Mouse (Mus musculus) hindbrain, embryonic 12.5 days (tissue): ENCODE results near the gene Ccdc82. TPM values are rescaled to one million over a fixed set of nuclear protein-coding genes. Genes with fewer than 3 reads are reported as not detected.

Source experiments
- ATAC-seq: fragments of 200-750 bp; cut with Nextera tagmentation; 2 replicates; pipeline ENCODE4 v1.8.0; 2017; ENCODE audit warnings: moderate TSS enrichment; ENCODE audit not compliant: low FRiP score
- H3K27ac ChIP-seq: fragments of 300-500 bp; sonication (generic); 2 replicates; pipeline ENCODE4 v1.5.1; 2016; ENCODE audit warnings: mild to moderate bottlenecking
- H3K27me3 ChIP-seq: fragments of 300-500 bp; sonication (generic); 2 replicates; pipeline ENCODE4 v1.6.1; 2016; ENCODE audit warnings: mild to moderate bottlenecking
- H3K36me3 ChIP-seq: fragments of 300-500 bp; sonication (generic); 2 replicates; pipeline ENCODE4 v1.6.1; 2016; ENCODE audit warnings: mild to moderate bottlenecking
- H3K4me1 ChIP-seq: fragments of 300-500 bp; sonication (generic); 2 replicates; pipeline ENCODE4 v1.6.1; 2016
- H3K4me2 ChIP-seq: fragments of 300-500 bp; sonication (generic); replicated peaks from 2 replicates; pipeline ENCODE4 v1.6.1; 2016; ENCODE audit warnings: mild to moderate bottlenecking
- H3K4me3 ChIP-seq: fragments of 300-500 bp; sonication (generic); 2 replicates; pipeline ENCODE4 v1.5.1; 2016; ENCODE audit warnings: mild to moderate bottlenecking
- H3K9ac ChIP-seq: fragments of 300-500 bp; sonication (generic); 2 replicates; pipeline ENCODE4 v1.6.1; 2016; ENCODE audit warnings: mild to moderate bottlenecking, moderate library complexity
- H3K9me3 ChIP-seq: fragments of 300-500 bp; sonication (generic); replicated peaks from 2 replicates; pipeline ENCODE4 v1.6.1; 2016; ENCODE audit warnings: mild to moderate bottlenecking
- WGBS: fragments of 180-500 bp; shearing (Covaris S2); methylation state at CpG from one replicate; pipeline ENCODE4 v1.1.7; 2016; 5-methylcytosine and 5-hydroxymethylcytosine counted together
- polyA plus RNA-seq: library from polyadenylated mRNA; unstranded; fragments of >200 nt; fragmentation: Nextera tagmentation; extraction: Ambion mirVana; gene quantifications from 2 replicates; pipeline ENCODE4 v1.2.1, GENCODE M21; 2016

Ccdc82 gene
- polyA plus RNA-seq, 1 experiment from 2014 or later, result 13.6 TPM

- H3K9me3 ChIP-seq, result no peaks in the 10 kb centered on the region
- peak overlapping the region; percentile 52; the same call in 1 of the 2 replicates for H3K27ac ChIP-seq
- peaks cover 69% of the 10 kb centered on the region for H3K4me1 ChIP-seq
- H3K4me2 ChIP-seq, result peak overlapping the region; percentile 98
- no peaks in the 10 kb centered on the region; the same call in 1 of the 2 replicates for H3K27me3 ChIP-seq
- ATAC-seq, result no peak
- WGBS, result 62% methylated on average over 9 of the region's 9 CpGs
- 0 out of 2 replicates have a peak overlapping the region, but pooled peaks have one; percentile 43 for H3K9ac ChIP-seq
- H3K36me3 ChIP-seq, result no peaks in the 10 kb centered on the region
- peak overlapping the region; percentile 57 for H3K4me3 ChIP-seq
Measured at GRCm38 (mm10) chr9:13300891-13301782, 54.4 kb downstream of the Ccdc82 start.

- WGBS, result 46% methylated on average over 6 of the region's 6 CpGs
- Histone ChIP-seq H3K4me2 (peak overlapping the region; percentile 98), H3K4me3 (no peak overlapping the region), H3K27me3 (no peaks in the 10 kb centered on the region; the same call in 1 of the 2 replicates), H3K9me3 (no peaks in the 10 kb centered on the region), H3K36me3 (no peaks in the 10 kb centered on the region), H3K27ac (no peak overlapping the region), H3K9ac (no peak overlapping the region), H3K4me1 (peaks cover 73% of the 10 kb centered on the region)
- no peak for ATAC-seq
Measured at GRCm38 (mm10) chr9:13302183-13302825, 55.5 kb downstream of the Ccdc82 start.

- Histone ChIP-seq H3K36me3 (no peaks in the 10 kb centered on the region), H3K27ac (peak overlapping the region; percentile 46), H3K9me3 (no peaks in the 10 kb centered on the region), H3K4me2 (peak overlapping the region; percentile 98; the same call in 1 of the 2 replicates), H3K9ac (no peak overlapping the region), H3K27me3 (no peaks in the 10 kb centered on the region; the same call in 1 of the 2 replicates), H3K4me3 (no peak overlapping the region), H3K4me1 (peaks cover 76% of the 10 kb centered on the region)
- 26% methylated on average over 5 of the region's 5 CpGs for WGBS
- peak; percentile 53 for ATAC-seq
Measured at GRCm38 (mm10) chr9:13303099-13303771, 56.5 kb downstream of the Ccdc82 start.

- Histone ChIP-seq H3K9ac (no peak overlapping the region), H3K36me3 (no peaks in the 10 kb centered on the region), H3K27ac (peak overlapping the region; percentile 46), H3K4me2 (no peak overlapping the region), H3K4me3 (no peak overlapping the region), H3K27me3 (no peaks in the 10 kb centered on the region; the same call in 1 of the 2 replicates), H3K4me1 (peaks cover 76% of the 10 kb centered on the region), H3K9me3 (no peaks in the 10 kb centered on the region)
- 0 out of 2 replicates have a peak, but pooled peaks have one; percentile 11 for ATAC-seq
- 49% methylated on average over 6 of the region's 6 CpGs for WGBS
Measured at GRCm38 (mm10) chr9:13303976-13304375, 57.2 kb downstream of the Ccdc82 start.

GRCm38 (mm10) chr9:13306471-13306870, 59.7 kb downstream of the Ccdc82 start:
- ATAC-seq, result no peak
- WGBS, result 87% methylated on average over 3 of the region's 3 CpGs

DNA sequence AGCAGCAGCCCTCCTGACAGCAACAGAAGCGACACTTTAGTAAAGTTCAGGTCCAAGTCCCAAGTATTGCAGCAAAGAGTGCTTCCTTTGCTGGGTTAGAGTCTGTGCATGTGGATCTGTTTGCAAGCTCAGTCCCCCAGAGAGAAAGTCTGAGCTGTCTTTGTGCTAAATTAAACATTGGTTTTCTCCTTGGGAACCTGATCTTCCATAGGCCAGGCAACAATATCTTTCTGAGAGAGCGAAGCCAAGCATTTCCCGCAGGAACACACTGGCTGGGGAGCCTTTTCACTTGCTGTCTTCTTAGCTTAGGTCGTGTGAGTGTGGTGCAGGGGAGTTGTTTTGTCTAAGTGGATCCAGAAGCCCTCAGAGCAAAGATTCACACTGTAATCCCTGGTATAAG, 60.5 kb downstream of the Ccdc82 start:
- ATAC-seq, result no peak
- no peaks in the 10 kb centered on the region for H3K9me3 ChIP-seq
- H3K4me3 ChIP-seq, result no peak overlapping the region
- H3K27ac ChIP-seq, result no peak overlapping the region
- H3K36me3 ChIP-seq, result no peaks in the 10 kb centered on the region
- peaks cover 59% of the 10 kb centered on the region for H3K4me1 ChIP-seq
- H3K4me2 ChIP-seq, result no peak overlapping the region
- WGBS, result 41% methylated on average over 4 of the region's 4 CpGs
- no peaks in the 10 kb centered on the region; the same call in 1 of the 2 replicates for H3K27me3 ChIP-seq
- H3K9ac ChIP-seq, result no peak overlapping the region

More at GRCm38 (mm10) chr9:13306471-13306870, 59.7 kb downstream of the Ccdc82 start:
- Histone ChIP-seq H3K9ac (no peak overlapping the region), H3K4me2 (no peak overlapping the region), H3K36me3 (no peaks in the 10 kb centered on the region), H3K4me1 (peaks cover 66% of the 10 kb centered on the region), H3K27me3 (no peaks in the 10 kb centered on the region; the same call in 1 of the 2 replicates), H3K27ac (no peak overlapping the region), H3K9me3 (no peaks in the 10 kb centered on the region), H3K4me3 (no peak overlapping the region)

DNA sequence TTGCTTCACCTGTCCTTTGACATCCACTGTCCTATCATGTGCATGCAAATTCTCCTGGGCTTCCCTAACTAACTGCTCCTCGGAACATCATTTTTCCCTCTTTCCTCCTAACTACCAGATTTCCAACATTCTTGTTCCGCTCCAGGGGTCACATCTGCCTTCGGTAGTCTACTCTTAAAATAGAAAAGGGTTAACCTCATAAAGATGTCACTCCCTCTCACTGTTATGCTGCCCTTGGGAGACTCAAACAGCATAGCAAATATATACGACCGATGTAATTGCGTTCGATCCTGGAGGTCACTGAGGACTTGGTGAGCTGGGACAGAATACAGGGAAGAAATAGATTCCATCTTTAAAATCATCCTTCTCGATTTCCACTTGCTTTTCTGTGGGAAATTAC, 62.0 kb downstream of the Ccdc82 start:
- Histone ChIP-seq H3K36me3 (no peaks in the 10 kb centered on the region), H3K9me3 (no peaks in the 10 kb centered on the region), H3K9ac (no peak overlapping the region), H3K27me3 (no peaks in the 10 kb centered on the region; the same call in 1 of the 2 replicates), H3K27ac (no peak overlapping the region), H3K4me2 (no peak overlapping the region), H3K4me1 (peaks cover 45% of the 10 kb centered on the region), H3K4me3 (no peak overlapping the region)
- WGBS, result 65% methylated on average over 8 of the region's 8 CpGs
- no peak for ATAC-seq

DNA sequence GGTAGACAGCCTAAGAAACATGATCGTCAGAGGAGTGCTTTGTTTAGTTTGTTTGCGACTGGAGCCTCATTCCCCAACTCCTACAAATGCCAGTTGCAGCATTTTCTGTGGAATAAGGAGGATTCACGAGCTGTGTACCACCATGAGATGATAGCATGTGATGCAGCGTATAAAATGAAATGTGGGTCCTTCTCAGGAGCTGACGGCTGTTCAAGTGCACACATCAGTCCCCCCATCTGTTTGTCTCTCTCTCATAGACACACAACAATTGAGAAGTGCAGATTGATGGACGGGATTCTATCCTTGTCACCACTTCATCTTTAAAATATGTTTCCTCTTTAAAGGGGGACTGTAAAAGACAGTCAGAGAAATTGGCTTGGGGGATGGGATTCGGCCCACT, 63.1 kb downstream of the Ccdc82 start:
- no peak for ATAC-seq
- Histone ChIP-seq H3K4me3 (no peak overlapping the region), H3K9me3 (no peaks in the 10 kb centered on the region), H3K4me2 (no peak overlapping the region), H3K9ac (no peak overlapping the region), H3K27me3 (no peaks in the 10 kb centered on the region), H3K36me3 (no peaks in the 10 kb centered on the region), H3K27ac (peak overlapping the region; percentile 46), H3K4me1 (peaks cover 38% of the 10 kb centered on the region)
- WGBS, result 62% methylated on average over 7 of the region's 7 CpGs

DNA sequence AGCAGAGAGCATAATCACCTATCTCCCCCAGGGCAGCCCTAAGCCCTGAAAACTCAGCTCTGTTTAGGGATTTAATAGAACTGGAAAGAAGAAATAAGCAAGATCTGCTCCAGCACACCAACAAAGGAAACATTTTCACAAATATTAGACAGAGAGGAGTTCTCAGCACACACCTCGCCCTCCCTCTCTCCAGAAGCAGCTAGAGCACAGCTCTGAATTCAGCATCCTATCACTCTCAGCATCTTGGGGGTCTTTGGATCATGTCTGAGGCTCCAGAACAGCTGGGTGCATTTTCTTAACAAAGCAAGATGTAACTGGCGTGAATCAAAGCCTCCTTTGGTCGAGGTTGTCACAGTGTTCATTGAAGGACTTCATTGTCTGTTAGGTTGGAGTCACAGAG, 63.5 kb downstream of the Ccdc82 start:
- no peaks in the 10 kb centered on the region for H3K27me3 ChIP-seq
- peak; percentile 58; the same call in 1 of the 2 replicates for ATAC-seq
- peaks cover 38% of the 10 kb centered on the region for H3K4me1 ChIP-seq
- H3K9ac ChIP-seq, result no peak overlapping the region
- 32% methylated on average over 3 of the region's 3 CpGs for WGBS
- H3K9me3 ChIP-seq, result no peaks in the 10 kb centered on the region
- peak overlapping the region; percentile 46 for H3K27ac ChIP-seq
- no peaks in the 10 kb centered on the region for H3K36me3 ChIP-seq
- H3K4me3 ChIP-seq, result no peak overlapping the region
- H3K4me2 ChIP-seq, result no peak overlapping the region

DNA sequence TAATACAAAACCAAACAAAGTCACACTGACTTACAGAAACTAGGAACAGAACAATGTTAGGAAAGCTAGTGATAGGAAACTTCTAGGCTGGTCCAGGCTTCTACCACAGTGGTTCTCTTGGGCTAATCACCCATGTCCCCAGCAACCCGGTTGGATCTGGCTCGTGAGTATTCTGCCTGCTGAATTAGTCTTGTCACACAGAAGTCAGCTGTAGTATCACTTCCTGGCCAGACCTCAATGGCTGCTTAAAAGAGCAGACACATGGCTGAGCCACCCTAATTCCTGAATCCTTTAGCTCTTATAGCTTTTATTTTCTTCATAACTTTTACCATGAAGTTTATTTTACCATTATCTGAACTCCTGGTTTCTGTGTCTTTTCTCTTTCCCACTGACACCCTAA, 64.3 kb downstream of the Ccdc82 start:
- H3K4me2 ChIP-seq, result no peak overlapping the region
- H3K36me3 ChIP-seq, result no peaks in the 10 kb centered on the region
- no peaks in the 10 kb centered on the region for H3K27me3 ChIP-seq
- peaks cover 38% of the 10 kb centered on the region for H3K4me1 ChIP-seq
- no peak overlapping the region for H3K4me3 ChIP-seq
- H3K27ac ChIP-seq, result no peak overlapping the region
- 38% methylated on average over 2 of the region's 2 CpGs for WGBS
- no peak overlapping the region for H3K9ac ChIP-seq
- no peak for ATAC-seq
- no peaks in the 10 kb centered on the region for H3K9me3 ChIP-seq

DNA sequence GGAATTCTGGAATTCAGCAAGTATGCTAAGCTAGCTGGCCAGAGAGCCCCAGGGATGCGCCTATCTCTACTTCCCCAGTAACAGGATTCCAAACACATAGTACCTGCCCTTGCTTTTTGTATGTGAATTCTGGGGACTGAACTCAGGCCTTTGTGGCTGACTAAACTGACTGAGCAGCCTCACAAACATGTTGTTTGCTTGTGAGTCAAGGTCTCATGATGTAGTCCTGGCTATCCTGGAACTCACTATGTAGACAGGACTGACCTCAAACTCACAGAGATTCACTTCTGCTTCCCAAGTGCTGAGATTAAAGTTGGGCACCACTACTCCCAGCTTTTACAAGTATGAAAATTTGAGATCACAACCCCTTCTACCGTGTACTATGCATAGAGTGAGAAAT, 67.2 kb downstream of the Ccdc82 start:
- Histone ChIP-seq H3K4me2 (no peak overlapping the region), H3K4me1 (peaks cover 19% of the 10 kb centered on the region), H3K27me3 (no peaks in the 10 kb centered on the region), H3K27ac (no peak overlapping the region), H3K9me3 (no peaks in the 10 kb centered on the region), H3K9ac (no peak overlapping the region), H3K36me3 (no peaks in the 10 kb centered on the region), H3K4me3 (no peak overlapping the region)
- 96% methylated on average over 2 of the region's 2 CpGs for WGBS
- no peak for ATAC-seq

DNA sequence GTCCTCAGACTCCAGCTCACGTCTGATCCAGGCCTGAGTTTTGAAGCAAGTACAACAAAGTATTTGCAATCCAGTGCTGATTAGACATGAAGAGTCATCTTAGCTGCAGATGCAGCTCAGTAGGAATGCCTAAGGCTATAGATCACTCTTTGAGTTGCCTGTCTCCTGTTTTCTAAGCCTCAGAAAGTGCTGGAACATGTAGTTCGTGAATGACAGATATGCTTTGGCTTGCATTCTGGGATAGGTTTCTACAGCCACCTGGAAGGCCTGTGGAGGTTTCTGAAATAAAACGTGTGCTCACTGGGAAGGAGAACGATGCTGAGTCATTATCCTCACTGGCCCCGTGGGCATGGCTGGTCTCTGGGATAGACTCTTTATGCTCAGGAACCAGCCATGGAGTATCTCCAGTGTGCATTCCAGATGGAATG, 67.8 kb downstream of the Ccdc82 start:
- WGBS, result 82% methylated on average over 5 of the region's 5 CpGs
- H3K9ac ChIP-seq, result no peak overlapping the region
- H3K4me3 ChIP-seq, result no peak overlapping the region
- H3K4me2 ChIP-seq, result no peak overlapping the region
- no peaks in the 10 kb centered on the region for H3K36me3 ChIP-seq
- H3K4me1 ChIP-seq, result peaks cover 16% of the 10 kb centered on the region
- ATAC-seq, result no peak
- H3K27ac ChIP-seq, result no peak overlapping the region
- no peaks in the 10 kb centered on the region for H3K27me3 ChIP-seq
- no peaks in the 10 kb centered on the region for H3K9me3 ChIP-seq
